Mouse (Mus musculus): ENCODE measurements at regions not wholly inside any gene's neighbourhood (a gene's known extent, or its start where the extent isn't known, plus 50 kb on each side); places are given as distances from the start of the nearest gene placed in this dataset.
A peak's percentile ranks its signal among the peaks of the same experiment; 100 is the strongest.

GRCm38 (mm10) chr5:53381492-53382199, 84.3 kb upstream of the Rbpj start:
- TF ChIP-seq CTCF (IDR thresholded peaks at IDR 0.05; ENCODE audit: borderline replicate concordance, extremely low read depth, insufficient read depth, insufficient read length) (no peak), POLR2A (IDR thresholded peaks at IDR 0.05; ENCODE audit: borderline replicate concordance, extremely low read depth, insufficient read depth, insufficient read length, poor library complexity, severe bottlenecking) (no peak)
- no peak for DNase-seq (ENCODE audit: low read depth)

- no peak for TF ChIP-seq POLR2A (IDR thresholded peaks at IDR 0.05; ENCODE audit: borderline replicate concordance, extremely low read depth, insufficient read depth, insufficient read length, poor library complexity, severe bottlenecking)
- TF ChIP-seq CTCF (IDR thresholded peaks at IDR 0.05; ENCODE audit: borderline replicate concordance, extremely low read depth, insufficient read depth, insufficient read length): no peak
- no peak for DNase-seq (ENCODE audit: low read depth)
Observed at GRCm38 (mm10) chr5:53384026-53384425, 81.9 kb upstream of the Rbpj start.

- no peak for DNase-seq (ENCODE audit: low read depth)
- TF ChIP-seq CTCF (IDR thresholded peaks at IDR 0.05; ENCODE audit: borderline replicate concordance, extremely low read depth, insufficient read depth, insufficient read length): no peak
Observed at GRCm38 (mm10) chr5:53385513-53386148, 80.3 kb upstream of the Rbpj start.

GRCm38 (mm10) chr5:53393571-53393970, 72.4 kb upstream of the Rbpj start:
- no peak for DNase-seq (ENCODE audit: low read depth)
- TF ChIP-seq CTCF (IDR thresholded peaks at IDR 0.05; ENCODE audit: borderline replicate concordance, extremely low read depth, insufficient read depth, insufficient read length): no peak
- TF ChIP-seq POLR2A (IDR thresholded peaks at IDR 0.05; ENCODE audit: borderline replicate concordance, extremely low read depth, insufficient read depth, insufficient read length, poor library complexity, severe bottlenecking): no peak

- no peak for TF ChIP-seq POLR2A (IDR thresholded peaks at IDR 0.05; ENCODE audit: borderline replicate concordance, extremely low read depth, insufficient read depth, insufficient read length, poor library complexity, severe bottlenecking)
- no peak for TF ChIP-seq CTCF (IDR thresholded peaks at IDR 0.05; ENCODE audit: borderline replicate concordance, extremely low read depth, insufficient read depth, insufficient read length)
- no peak for DNase-seq (ENCODE audit: low read depth)
Observed at GRCm38 (mm10) chr5:53394560-53394959, 71.4 kb upstream of the Rbpj start.

GRCm38 (mm10) chr5:53398428-53399058, 67.4 kb upstream of the Rbpj start:
- TF ChIP-seq CTCF (IDR thresholded peaks at IDR 0.05; ENCODE audit: borderline replicate concordance, extremely low read depth, insufficient read depth, insufficient read length) (no peak), POLR2A (IDR thresholded peaks at IDR 0.05; ENCODE audit: borderline replicate concordance, extremely low read depth, insufficient read depth, insufficient read length, poor library complexity, severe bottlenecking) (no peak)
- no peak for DNase-seq (ENCODE audit: low read depth)

GRCm38 (mm10) chr5:53401093-53401492, 64.9 kb upstream of the Rbpj start:
- no peak for DNase-seq (ENCODE audit: low read depth)
- TF ChIP-seq CTCF (IDR thresholded peaks at IDR 0.05; ENCODE audit: borderline replicate concordance, extremely low read depth, insufficient read depth, insufficient read length) (no peak), POLR2A (IDR thresholded peaks at IDR 0.05; ENCODE audit: borderline replicate concordance, extremely low read depth, insufficient read depth, insufficient read length, poor library complexity, severe bottlenecking) (no peak)

GRCm38 (mm10) chr5:53402022-53402421, 63.9 kb upstream of the Rbpj start:
- DNase-seq (ENCODE audit: low read depth): no peak
- no peak for TF ChIP-seq POLR2A (IDR thresholded peaks at IDR 0.05; ENCODE audit: borderline replicate concordance, extremely low read depth, insufficient read depth, insufficient read length, poor library complexity, severe bottlenecking)
- TF ChIP-seq CTCF (IDR thresholded peaks at IDR 0.05; ENCODE audit: borderline replicate concordance, extremely low read depth, insufficient read depth, insufficient read length): no peak

- peak; percentile 27 for DNase-seq (ENCODE audit: low read depth)
- TF ChIP-seq CTCF (IDR thresholded peaks at IDR 0.05; ENCODE audit: borderline replicate concordance, extremely low read depth, insufficient read depth, insufficient read length) (no peak), POLR2A (IDR thresholded peaks at IDR 0.05; ENCODE audit: borderline replicate concordance, extremely low read depth, insufficient read depth, insufficient read length, poor library complexity, severe bottlenecking) (no peak)
Observed at GRCm38 (mm10) chr5:53402619-53403151, 63.3 kb upstream of the Rbpj start.

- no peak for TF ChIP-seq CTCF (IDR thresholded peaks at IDR 0.05; ENCODE audit: borderline replicate concordance, extremely low read depth, insufficient read depth, insufficient read length)
- peak; percentile 61 for DNase-seq (ENCODE audit: low read depth)
Observed at GRCm38 (mm10) chr5:53405929-53406328, 60.0 kb upstream of the Rbpj start.

GRCm38 (mm10) chr5:53407646-53408045, 58.3 kb upstream of the Rbpj start:
- no peak for DNase-seq (ENCODE audit: low read depth)
- TF ChIP-seq POLR2A (IDR thresholded peaks at IDR 0.05; ENCODE audit: borderline replicate concordance, extremely low read depth, insufficient read depth, insufficient read length, poor library complexity, severe bottlenecking) (no peak), CTCF (IDR thresholded peaks at IDR 0.05; ENCODE audit: borderline replicate concordance, extremely low read depth, insufficient read depth, insufficient read length) (no peak)

GRCm38 (mm10) chr5:53408235-53408634, 57.7 kb upstream of the Rbpj start:
- no peak for DNase-seq (ENCODE audit: low read depth)
- no peak for TF ChIP-seq POLR2A (IDR thresholded peaks at IDR 0.05; ENCODE audit: borderline replicate concordance, extremely low read depth, insufficient read depth, insufficient read length, poor library complexity, severe bottlenecking)
- TF ChIP-seq CTCF (IDR thresholded peaks at IDR 0.05; ENCODE audit: borderline replicate concordance, extremely low read depth, insufficient read depth, insufficient read length): no peak
